Mouse (Mus musculus) liver, postnatal 0 days (tissue): Measurements from ENCODE around the gene Gm7145. TPM values are rescaled to one million over a fixed set of nuclear protein-coding genes. Genes with fewer than 3 reads are reported as not detected.
"Not testable (repeated sequence)": the region's sequence is repeated elsewhere in the genome, so short reads cannot be mapped to it uniquely, and the experiment has no call there.

ENCODE experiments used
- ATAC-seq: fragments of 200-750 bp; cut with Nextera tagmentation; 2 replicates; pipeline ENCODE4 v1.8.0; 2017; ENCODE audit warnings: mild to moderate bottlenecking, moderate library complexity
- DNase-seq: peaks from one replicate; pipeline ENCODE4 v3.0.0-alpha.2; 2016
- H3K27ac ChIP-seq: fragments of 300-500 bp; sonication (generic); 2 replicates; pipeline ENCODE4 v1.5.1; 2014; ENCODE audit warnings: antibody characterized with exemption, moderate library complexity, mild to moderate bottlenecking, low read depth
- H3K27me3 ChIP-seq: fragments of 300-500 bp; sonication (generic); 2 replicates; pipeline ENCODE4 v1.6.1; 2014; ENCODE audit warnings: low read length, control low read depth, mixed read lengths; ENCODE audit not compliant: insufficient read depth
- H3K36me3 ChIP-seq: fragments of 300-500 bp; sonication (generic); replicated peaks from 2 replicates; pipeline ENCODE4 v1.6.1; 2014; ENCODE audit warnings: mild to moderate bottlenecking, control low read depth, low read length, moderate library complexity, mixed read lengths; ENCODE audit not compliant: insufficient read depth
- H3K4me1 ChIP-seq: fragments of 300-500 bp; sonication (generic); 2 replicates; pipeline ENCODE4 v1.6.1; 2014; ENCODE audit warnings: antibody characterized with exemption, mild to moderate bottlenecking, control low read depth; ENCODE audit not compliant: insufficient read depth
- H3K4me2 ChIP-seq: fragments of 300-500 bp; sonication (generic); 2 replicates; pipeline ENCODE4 v1.6.1; 2014; ENCODE audit warnings: low read depth, mild to moderate bottlenecking, low read length, moderate library complexity, mixed read lengths
- H3K4me3 ChIP-seq: fragments of 300-500 bp; sonication (generic); 2 replicates; pipeline ENCODE4 v1.5.1; 2014; ENCODE audit warnings: low read depth, low read length
- H3K9ac ChIP-seq: fragments of 300-500 bp; sonication (generic); replicated peaks from 2 replicates; pipeline ENCODE4 v1.6.1; 2014; ENCODE audit warnings: mild to moderate bottlenecking, moderate library complexity
- H3K9me3 ChIP-seq: fragments of 300-500 bp; sonication (generic); 2 replicates; pipeline ENCODE4 v1.6.1; 2016; ENCODE audit warnings: mild to moderate bottlenecking, control low read depth, low read length, mixed read lengths
- CTCF ChIP-seq: sonication (generic); IDR thresholded peaks from 2 replicates; pipeline ENCODE4 v1.5.1; 2016; ENCODE audit warnings: antibody characterized with exemption, low read depth
- EP300 ChIP-seq: IDR thresholded peaks from 2 replicates; pipeline ENCODE4 v1.6.1; 2016; ENCODE audit warnings: antibody characterized with exemption, low read depth, mild to moderate bottlenecking
- WGBS: fragments of 180-500 bp; shearing (Covaris S2); extraction: QIAGEN DNeasy Blood & Tissue Kit; methylation state at CpG from one replicate; pipeline ENCODE4 v1.1.7; 2014; ENCODE audit not compliant: insufficient replicate concordance; 5-methylcytosine and 5-hydroxymethylcytosine counted together
- polyA plus RNA-seq: library from polyadenylated mRNA; unstranded; fragments of >200 nt; fragmentation: Nextera tagmentation; extraction: Ambion mirVana; gene quantifications from 2 replicates; pipeline ENCODE4 v1.2.1, GENCODE M21; 2015

The Gm7145 gene
- polyA plus RNA-seq: not detected in 2 replicates

GRCm38 (mm10) chr1:117965639-117966038 lies at the start of gene Gm7145:
Gm7145 (plus strand) TSS chr1:117965939.
- ATAC-seq: no peak
- no peak for DNase-seq
- Histone ChIP-seq H3K27ac (no peak within 1 kb of the TSS), H3K9me3 (no peaks in the 10 kb centered on the region), H3K4me1 (no peaks in the 10 kb centered on the region), H3K36me3 (no peaks in the 10 kb centered on the region), H3K4me2 (no peak within 1 kb of the TSS), H3K4me3 (no peak within 1 kb of the TSS), H3K9ac (no peak within 1 kb of the TSS), H3K27me3 (no peaks in the 10 kb centered on the region)
- no peak for TF ChIP-seq EP300
- TF ChIP-seq CTCF: no peak
- 54% methylated on average over 4 of the region's 4 CpGs for WGBS

DNA sequence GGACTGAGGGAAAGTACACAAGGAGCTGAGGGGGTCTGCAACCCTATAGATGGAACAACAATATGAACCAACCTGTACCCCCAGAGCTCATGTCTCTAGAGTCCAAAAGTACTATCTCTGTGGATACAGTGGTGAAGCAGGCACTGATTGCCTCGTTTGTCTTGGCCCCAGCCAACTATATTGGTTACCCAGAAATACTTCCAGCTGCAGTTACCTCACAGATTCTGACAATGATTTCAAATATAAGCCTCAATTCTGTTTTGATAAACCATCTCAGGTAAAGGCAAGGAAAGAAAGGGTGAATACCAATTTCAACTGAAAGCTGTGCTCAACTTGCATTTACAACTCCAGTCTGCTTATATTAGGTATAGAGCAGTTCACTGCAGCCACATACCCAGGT lies 38.0 kb upstream of the Gm7145 start, which contains the start of gene Gm28168:
Gm28168 (plus strand) TSS at position 301 of the 400 bp plus-strand sequence.
- not testable (repeated sequence) for H3K9me3 ChIP-seq, H3K9ac ChIP-seq, H3K36me3 ChIP-seq, H3K27me3 ChIP-seq, H3K4me3 ChIP-seq, DNase-seq, H3K4me1 ChIP-seq, H3K4me2 ChIP-seq, ATAC-seq, H3K27ac ChIP-seq
- WGBS: 67% methylated on average over 1 of the region's 1 CpGs

DNA sequence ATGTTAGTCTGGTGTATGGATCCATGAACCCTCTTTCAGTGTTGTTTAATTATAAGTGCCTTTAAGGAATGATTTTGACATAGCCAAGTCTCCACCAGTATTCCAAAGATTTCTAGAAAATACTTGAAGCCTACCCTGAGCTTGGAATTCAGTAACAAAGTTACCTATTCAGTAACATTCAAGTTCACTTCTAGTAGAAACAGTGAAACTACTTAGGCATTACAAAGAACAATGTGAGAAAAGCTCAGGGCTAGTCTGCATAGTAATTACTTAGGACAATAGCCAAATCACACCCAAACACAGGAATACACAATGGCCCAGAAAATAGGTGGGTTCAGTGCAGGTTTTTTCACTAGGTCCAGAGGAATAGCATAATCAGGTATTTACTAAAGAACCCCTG lies 38.1 kb downstream of the Gm7145 start:
- not testable (repeated sequence) for H3K9ac ChIP-seq, H3K9me3 ChIP-seq, H3K4me2 ChIP-seq, H3K27ac ChIP-seq, H3K4me3 ChIP-seq, ATAC-seq, H3K27me3 ChIP-seq, H3K36me3 ChIP-seq, H3K4me1 ChIP-seq, DNase-seq

GRCm38 (mm10) chr1:118012736-118013135 lies 47.0 kb downstream of the Gm7145 start:
- not testable (repeated sequence) for H3K4me2 ChIP-seq, H3K9me3 ChIP-seq, DNase-seq, H3K27me3 ChIP-seq, H3K27ac ChIP-seq, ATAC-seq, H3K4me3 ChIP-seq, H3K4me1 ChIP-seq, H3K9ac ChIP-seq, H3K36me3 ChIP-seq
- TF ChIP-seq CTCF: peak; percentile 44
- WGBS: 14% methylated on average over 8 of the region's 8 CpGs

Other genes starting within 250 kb of the Gm7145 start
- gene B020011L13Rik, start 184.8 kb upstream of the Gm7145 start, polyA plus RNA-seq: not detected in 2 replicates
- gene Gm28360, start 135.9 kb upstream of the Gm7145 start, polyA plus RNA-seq: not detected in 2 replicates
- gene Gm28168, start 37.9 kb upstream of the Gm7145 start, polyA plus RNA-seq: not detected in 2 replicates
- gene Gm29106, start 210.6 kb downstream of the Gm7145 start, polyA plus RNA-seq: not detected in 2 replicates